Mouse (Mus musculus): ENCODE data around the gene Dnm3.

DNA sequence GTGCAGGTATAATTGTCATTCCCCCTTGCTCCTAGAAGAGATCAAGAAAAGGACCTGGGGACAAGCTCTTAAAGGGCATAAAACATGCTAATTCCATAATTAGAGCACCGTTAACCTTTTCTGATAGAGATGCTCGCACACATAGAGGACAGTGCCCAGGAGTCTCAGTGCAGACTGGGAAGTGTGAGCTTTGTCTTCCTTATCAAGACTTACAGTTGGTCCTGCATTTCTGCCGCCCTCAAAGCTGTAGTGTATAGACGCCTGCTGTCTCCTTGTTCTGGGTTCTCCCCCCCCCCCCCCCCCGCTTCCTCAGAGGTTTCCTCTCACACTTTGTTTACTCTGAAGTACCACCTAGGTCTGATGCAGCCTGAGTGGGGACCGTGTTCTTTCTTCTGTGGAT, 332.1 kb downstream of the Dnm3 start:
- TF ChIP-seq CTCF (IDR thresholded peaks at IDR 0.05; ENCODE audit: borderline replicate concordance, extremely low read depth, insufficient read depth, insufficient read length) (no peak), POLR2A (IDR thresholded peaks at IDR 0.05; ENCODE audit: borderline replicate concordance, extremely low read depth, insufficient read depth, insufficient read length, poor library complexity, severe bottlenecking) (no peak)
